Mouse (Mus musculus) brain, embryonic 14.5 days (tissue): ENCODE results near the gene Srr.

ENCODE experiments used
- CTCF ChIP-seq: fragments of 200-500 bp; IDR thresholded peaks from 2 replicates; pipeline ENCODE4 v1.5.1; 2012; ENCODE audit warnings: inconsistent platforms, mild to moderate bottlenecking, moderate library complexity, borderline replicate concordance; ENCODE audit not compliant: insufficient read depth, insufficient read length; ENCODE audit errors: extremely low read depth
- POLR2A ChIP-seq: fragments of 200-500 bp; IDR thresholded peaks from 2 replicates; pipeline ENCODE4 v1.6.1; 2012; ENCODE audit warnings: mild to moderate bottlenecking, inconsistent platforms, borderline replicate concordance; ENCODE audit not compliant: poor library complexity, insufficient read depth, insufficient read length, severe bottlenecking; ENCODE audit errors: extremely low read depth

DNA sequence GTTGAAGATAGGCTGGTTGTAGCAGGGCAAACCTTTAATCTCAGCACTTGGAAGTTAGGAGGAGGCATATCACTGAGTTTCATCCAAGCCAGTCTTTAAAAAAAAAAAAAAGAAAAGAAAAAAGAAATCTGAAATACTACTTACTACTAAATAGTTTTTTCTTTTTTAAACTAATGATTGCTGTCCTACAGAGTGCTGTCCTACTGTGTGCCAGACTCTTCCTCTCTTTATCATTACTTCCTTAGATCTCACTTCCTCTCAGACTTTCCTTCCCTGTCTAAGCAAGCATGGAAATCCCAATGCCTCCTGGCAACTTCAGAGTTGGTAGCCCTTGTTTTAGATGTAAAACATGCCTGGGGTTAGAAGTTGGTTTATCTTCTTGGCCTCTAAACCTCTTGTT is 48.9 kb upstream of the Srr start:
- no peak for TF ChIP-seq POLR2A
- no peak for TF ChIP-seq CTCF
